Mouse (Mus musculus) splenic B cell, adult 2 months (primary cell): ENCODE data around the gene Snx25.
A peak's percentile ranks its signal among the peaks of the same experiment; 100 is the strongest.

ENCODE experiments used
- DNase-seq: peaks from one replicate; pipeline ENCODE4 v3.0.0-alpha.2; 2011; ENCODE audit warnings: low read depth, low spot score
- H3K27me3 ChIP-seq: 2 replicates; pipeline ENCODE4 v1.6.1; 2012; ENCODE audit warnings: mild to moderate bottlenecking, low read length, moderate library complexity, mixed read lengths; ENCODE audit not compliant: control insufficient read depth, poor library complexity, insufficient read depth, severe bottlenecking
- H3K36me3 ChIP-seq: 2 replicates; pipeline ENCODE4 v1.6.1; 2012; ENCODE audit warnings: mild to moderate bottlenecking, low read length, moderate library complexity, mixed read lengths; ENCODE audit not compliant: control insufficient read depth, poor library complexity, insufficient read depth, severe bottlenecking

The Snx25 gene

DNA sequence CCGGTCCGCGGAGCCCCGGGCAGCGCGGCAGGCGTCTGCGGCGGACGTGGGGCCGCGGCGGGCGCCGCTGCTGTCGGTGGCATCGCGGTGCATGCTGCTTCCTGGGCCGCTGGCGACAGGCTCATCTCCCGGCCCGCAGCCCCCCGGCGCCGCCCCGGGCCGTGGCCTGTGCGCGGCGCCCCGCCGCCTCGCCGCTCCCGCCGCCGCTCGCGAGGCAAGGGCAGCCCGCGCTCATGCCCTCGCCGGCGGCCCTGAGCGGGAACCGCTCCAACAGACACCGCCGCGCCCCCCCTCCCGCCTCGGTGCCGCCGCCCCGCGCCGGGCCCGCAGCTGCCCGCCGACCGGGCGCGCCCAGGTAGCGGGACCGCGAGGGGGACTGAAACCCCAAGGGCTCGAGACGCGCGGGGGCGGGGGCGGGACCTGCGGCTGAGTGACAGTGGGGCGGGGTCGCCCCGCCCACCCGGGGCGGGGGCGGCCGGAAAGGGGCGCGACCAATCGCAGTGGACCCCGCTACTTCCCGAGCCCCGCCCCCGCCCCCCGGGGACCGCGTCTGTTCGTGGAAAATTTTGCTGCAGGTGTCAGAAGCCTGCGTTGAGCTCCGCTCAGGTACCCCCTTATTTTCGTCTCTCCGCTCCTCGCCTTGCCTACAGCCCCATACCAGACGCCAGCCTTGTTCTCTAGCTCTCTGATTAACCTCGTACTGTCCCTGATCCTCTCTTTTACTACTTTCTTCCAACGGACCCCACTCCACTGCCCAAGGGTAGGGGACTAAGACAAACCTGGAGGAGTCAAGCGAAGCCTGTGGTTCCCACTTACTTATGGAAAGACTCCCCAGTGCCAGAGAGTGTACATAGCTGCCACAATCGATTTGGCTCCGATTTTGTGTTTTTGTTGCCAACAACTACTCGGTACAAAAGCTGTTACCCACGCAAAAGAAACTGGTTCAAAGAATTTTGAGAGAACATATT, at the start of gene Snx25:
TSS of gene Snx25 (minus strand) at position 96 of the 968 bp plus-strand sequence.
- Histone ChIP-seq H3K36me3 (0 out of 2 replicates have a peak, but pooled peaks cover 3% of the 10 kb centered on the region), H3K27me3 (no peaks in the 10 kb centered on the region)
- DNase-seq: peak; percentile 96

GRCm38 (mm10) chr8:46197673-46198072, 45.7 kb upstream of the Snx25 start:
- DNase-seq: no peak

DNA sequence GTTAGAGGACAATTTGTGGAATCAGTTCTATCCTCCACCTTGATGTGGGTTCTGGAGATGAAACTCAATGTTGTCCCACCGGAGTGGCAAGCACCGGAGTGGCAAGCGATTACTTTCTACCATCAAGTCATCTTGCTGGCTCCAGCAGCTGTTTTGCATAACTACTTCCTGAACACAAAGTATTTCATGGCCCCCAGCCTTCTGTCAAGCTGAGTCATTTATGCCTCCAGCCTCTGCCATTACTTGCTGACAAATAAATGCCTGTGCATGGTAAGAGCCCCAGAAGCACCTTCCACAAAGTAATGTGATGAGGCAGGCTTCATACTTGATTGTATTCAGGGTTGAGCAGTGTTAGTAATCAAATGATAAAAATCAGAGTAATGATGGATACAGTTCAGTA, 44.9 kb upstream of the Snx25 start:
- Histone ChIP-seq H3K27me3 (no peaks in the 10 kb centered on the region), H3K36me3 (peaks cover 2% of the 10 kb centered on the region)
- no peak for DNase-seq

More at GRCm38 (mm10) chr8:46197673-46198072, 45.7 kb upstream of the Snx25 start:
- H3K36me3 ChIP-seq: peaks cover 2% of the 10 kb centered on the region
- no peaks in the 10 kb centered on the region for H3K27me3 ChIP-seq

- H3K27me3 ChIP-seq: no peaks in the 10 kb centered on the region
- DNase-seq: no peak
- peaks cover 5% of the 10 kb centered on the region for H3K36me3 ChIP-seq
Observed at GRCm38 (mm10) chr8:46193100-46193499, 41.1 kb upstream of the Snx25 start.

DNA sequence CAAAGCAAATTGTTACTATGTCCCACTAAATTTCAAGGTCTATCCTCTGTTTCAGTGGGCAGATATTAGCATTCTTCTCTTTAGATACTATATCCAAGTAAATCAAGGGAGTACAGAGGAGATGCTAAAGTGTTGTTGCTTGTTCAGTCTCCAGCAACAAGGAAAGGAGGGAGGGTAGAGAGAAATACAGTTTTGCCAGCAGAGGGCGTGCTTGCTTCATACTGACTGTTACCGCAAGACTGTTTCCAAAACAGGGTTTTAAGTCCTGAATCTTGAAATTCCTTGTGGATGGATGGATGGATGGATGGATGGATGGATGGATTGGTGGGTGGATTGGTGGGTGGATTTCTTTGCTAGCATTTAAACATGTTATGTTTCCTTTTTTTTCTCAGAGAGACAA, 33.4 kb upstream of the Snx25 start:
- no peaks in the 10 kb centered on the region for H3K27me3 ChIP-seq
- H3K36me3 ChIP-seq: peaks cover 4% of the 10 kb centered on the region; the same call in 1 of the 2 replicates
- DNase-seq: peak; percentile 77

- peaks cover 2% of the 10 kb centered on the region; the same call in 1 of the 2 replicates for H3K36me3 ChIP-seq
- DNase-seq: no peak
- no peaks in the 10 kb centered on the region for H3K27me3 ChIP-seq
Observed at GRCm38 (mm10) chr8:46180136-46180535, 28.2 kb upstream of the Snx25 start.

DNA sequence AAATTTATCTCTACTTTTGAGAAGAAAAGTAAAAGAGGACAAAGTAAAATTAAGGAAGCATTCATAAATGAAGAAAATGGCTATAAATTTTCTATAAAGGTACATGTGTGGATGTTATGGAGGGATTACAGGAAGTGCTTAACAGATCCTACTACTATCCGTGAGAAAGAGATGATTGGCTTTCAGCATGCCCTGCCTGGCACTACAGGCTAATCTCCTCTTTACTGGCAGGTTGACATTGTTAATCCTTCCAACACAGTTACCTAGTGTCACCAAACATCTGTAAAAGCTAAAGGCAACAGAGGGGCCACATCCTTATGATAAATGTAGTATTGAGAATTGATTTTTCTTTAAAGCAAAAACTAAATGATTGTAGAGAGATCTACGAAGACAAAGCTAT, 21.7 kb upstream of the Snx25 start:
- no peaks in the 10 kb centered on the region for H3K27me3 ChIP-seq
- DNase-seq: no peak
- H3K36me3 ChIP-seq: peaks cover 6% of the 10 kb centered on the region; the same call in 1 of the 2 replicates

- H3K36me3 ChIP-seq: no peaks in the 10 kb centered on the region
- no peak for DNase-seq
- H3K27me3 ChIP-seq: no peaks in the 10 kb centered on the region
Observed at GRCm38 (mm10) chr8:46163870-46164190, 11.9 kb upstream of the Snx25 start.

GRCm38 (mm10) chr8:46162953-46163869, 11.3 kb upstream of the Snx25 start:
- peak; percentile 98 for DNase-seq
- H3K27me3 ChIP-seq: no peaks in the 10 kb centered on the region
- H3K36me3 ChIP-seq: no peaks in the 10 kb centered on the region

DNA sequence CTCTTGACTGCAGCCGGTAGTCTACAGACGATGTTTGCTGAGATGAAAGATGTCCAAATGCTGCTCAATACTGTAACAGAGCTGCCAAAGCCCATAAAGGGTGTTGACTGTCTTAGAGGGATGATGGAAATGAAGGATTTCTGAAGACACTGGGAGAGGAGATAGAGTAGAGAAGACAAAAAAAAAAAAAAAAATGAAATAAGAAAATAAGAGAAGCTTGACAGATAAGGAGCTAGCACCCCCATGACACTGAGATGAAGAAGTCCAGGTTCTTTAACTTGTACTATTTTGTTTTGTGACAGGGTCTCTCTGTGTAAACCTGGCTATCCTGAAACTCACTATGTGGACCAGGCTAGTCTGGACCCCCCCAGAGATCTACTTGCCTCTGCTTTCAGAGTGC, 1.1 kb upstream of the Snx25 start:
- no peaks in the 10 kb centered on the region for H3K27me3 ChIP-seq
- H3K36me3 ChIP-seq: 0 out of 2 replicates have a peak, but pooled peaks cover 3% of the 10 kb centered on the region
- no peak for DNase-seq

DNA sequence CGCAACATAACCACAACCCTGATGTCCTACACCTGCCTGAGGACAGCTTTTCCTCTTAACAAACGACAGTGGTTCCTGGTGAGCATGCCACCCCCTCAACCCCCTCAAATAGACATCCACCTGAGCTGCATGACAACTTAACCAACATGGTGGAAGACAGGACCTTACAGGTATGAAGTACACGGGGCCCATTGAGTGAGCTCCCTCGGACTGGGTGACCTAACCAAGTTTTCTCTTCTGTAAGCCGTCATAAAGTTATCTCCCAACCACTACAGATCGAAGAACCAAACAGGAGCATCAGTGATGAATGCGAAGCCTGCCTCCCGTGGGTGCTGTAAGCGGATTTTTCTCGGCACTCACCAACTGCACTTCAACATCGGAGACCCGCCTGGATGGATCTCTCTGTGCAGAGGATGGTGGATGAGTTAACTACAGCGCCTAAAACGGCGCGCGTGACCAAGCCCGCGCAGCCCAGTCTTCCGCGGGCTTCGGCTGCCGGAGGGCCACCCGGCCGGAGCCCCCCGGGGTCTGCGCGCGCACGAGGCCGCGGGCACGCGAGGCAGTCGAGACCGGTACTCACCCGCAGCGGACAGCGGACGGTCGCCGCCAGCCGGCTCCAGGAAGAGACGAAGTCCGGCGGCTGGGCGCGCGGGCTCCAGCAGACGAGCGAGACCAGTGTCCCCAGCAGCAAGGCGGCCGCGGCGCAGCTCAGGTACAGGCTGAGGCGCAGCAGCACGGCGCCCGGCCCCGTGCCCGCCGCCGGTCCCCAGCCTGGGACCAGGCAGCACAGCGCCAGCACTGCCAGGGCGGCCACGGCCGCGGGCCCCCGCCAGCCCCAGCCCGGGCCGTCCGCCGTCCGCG, 527 bp downstream of the Snx25 start, which contains the start of gene Cfap97:
TSS of gene Cfap97 (plus strand) at position 570 of the 861 bp plus-strand sequence.
- Histone ChIP-seq H3K27me3 (no peaks in the 10 kb centered on the region), H3K36me3 (0 out of 2 replicates have a peak, but pooled peaks cover 3% of the 10 kb centered on the region)
- DNase-seq: peak; percentile 40

GRCm38 (mm10) chr8:46149782-46150181, 2.2 kb downstream of the Snx25 start:
- peak; percentile 26 for DNase-seq
- H3K27me3 ChIP-seq: no peaks in the 10 kb centered on the region
- 0 out of 2 replicates have a peak, but pooled peaks cover 3% of the 10 kb centered on the region for H3K36me3 ChIP-seq

DNA sequence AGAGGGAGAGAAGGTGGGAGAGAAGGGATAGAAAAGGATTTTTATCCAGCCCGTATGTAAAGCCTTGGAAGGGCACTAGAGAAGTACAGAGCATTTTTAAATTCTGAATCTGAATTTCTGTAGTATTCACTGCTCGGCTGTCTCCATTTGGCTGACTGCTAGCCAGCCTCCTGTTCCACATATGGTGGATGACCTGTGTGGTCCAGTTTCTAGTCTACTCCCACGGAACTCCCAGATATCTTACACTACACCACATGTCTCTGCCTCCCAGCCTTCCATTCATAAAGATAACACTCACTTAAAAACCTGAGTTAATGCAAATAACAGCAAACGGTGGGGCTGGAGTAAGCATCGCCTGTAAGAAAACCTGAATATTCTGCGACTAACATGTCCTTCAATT, 2.7 kb downstream of the Snx25 start:
- no peak for DNase-seq
- H3K36me3 ChIP-seq: 0 out of 2 replicates have a peak, but pooled peaks cover 3% of the 10 kb centered on the region
- H3K27me3 ChIP-seq: no peaks in the 10 kb centered on the region

GRCm38 (mm10) chr8:46146173-46146572, 5.8 kb downstream of the Snx25 start:
- no peak for DNase-seq
- H3K36me3 ChIP-seq: 0 out of 2 replicates have a peak, but pooled peaks cover 3% of the 10 kb centered on the region
- H3K27me3 ChIP-seq: no peaks in the 10 kb centered on the region
